20 mouse cellular contexts compared by ENCODE assay signal in genomic region chr9:100573300-100573699, GRCm38 (mm10). TPM values are rescaled to one million over a fixed set of nuclear protein-coding genes. Genes with fewer than 3 reads are reported as not detected.
DNase-seq lines count a peak whose midpoint lies in the region; ATAC-seq and TF ChIP-seq lines count a peak whose summit lies in the region.
"Had no signal": no experiment of that assay in that cellular context is flagged by ENCODE, and none has a peak within 500 bp of the region (broad histone marks: within the 10 kb centered on the region; RNA-seq: fewer than 3 reads in every experiment).

No protein-coding gene starts in this region.

- H3K36me3 ChIP-seq in lung, embryonic 16.5 days (ENCODE audit: control insufficient read depth, insufficient read depth, low read length): no peaks in the 10 kb centered on the region
- H3K36me3 ChIP-seq: embryonic facial prominence, embryonic 10.5 days; heart, embryonic 13.5 days; hindbrain, embryonic 12.5 days had no signal

- 36% methylated on average over 2 of the region's 2 CpGs for WGBS in lung, embryonic 16.5 days

- peaks cover 7% of the 10 kb centered on the region for H3K4me1 ChIP-seq in lung, embryonic 16.5 days (replicated peaks; ENCODE audit: control insufficient read depth, insufficient read depth, low read length)

- peak; percentile 67 for ATAC-seq in lung, embryonic 16.5 days (ENCODE audit: low read depth)
- ATAC-seq: activated CD4-positive, CD25-positive, alpha-beta regulatory T cell, adult 4 months; forebrain, embryonic 13.5 days; forebrain, postnatal 0 days; Patski had no signal

- H3K9ac ChIP-seq in lung, embryonic 16.5 days (ENCODE audit: low read length): no peak overlapping the region
- H3K9ac ChIP-seq: forebrain, embryonic 13.5 days; forebrain, postnatal 0 days; heart, embryonic 13.5 days; hindbrain, embryonic 12.5 days had no signal

- intact Hi-C loops in heart, postnatal 14 days (cut with DNase I): no loop called here

- DNase-seq in heart, adult 11 months: peak; percentile 46
- DNase-seq in heart, postnatal 14 days: no peak
- peak; percentile 30 for DNase-seq in brain, adult 2 months (ENCODE audit: low read depth, low spot score)
- DNase-seq in lung, postnatal 25 days (ENCODE audit: low spot score): peak; percentile 41
- DNase-seq in urinary bladder, adult 2 months (ENCODE audit: low spot score): no peak
- DNase-seq in layer of hippocampus, adult 2 months (ENCODE audit: low spot score in 2 of 2): no peak
- DNase-seq: adrenal gland, postnatal 14 days; cerebellum, adult 9-11 months; forebrain, postnatal 0 days; gastrocnemius, adult 2 months; gastrocnemius, postnatal 25 days; heart, postnatal 4 days had no signal

- H3K4me2 ChIP-seq in lung, embryonic 16.5 days (ENCODE audit: low read depth, low read length): no peak overlapping the region
- H3K4me2 ChIP-seq: forebrain, embryonic 13.5 days; heart, embryonic 13.5 days; hindbrain, embryonic 12.5 days had no signal

- no peak overlapping the region for H3K4me3 ChIP-seq in lung, embryonic 16.5 days (ENCODE audit: low read length)
- H3K4me3 ChIP-seq in layer of hippocampus, adult 2 months: no peak overlapping the region
- H3K4me3 ChIP-seq: embryonic facial prominence, embryonic 10.5 days; forebrain, embryonic 13.5 days; gastrocnemius, adult 2 months; heart, embryonic 13.5 days; hindbrain, embryonic 12.5 days had no signal

- no peak for TF ChIP-seq CTCF in layer of hippocampus, adult 2 months (conservative IDR thresholded peaks at IDR 0.05)

- H3K27ac ChIP-seq in lung, embryonic 16.5 days (ENCODE audit: low read length): no peak overlapping the region; the same call in 1 of the 2 replicates
- H3K27ac ChIP-seq in layer of hippocampus, adult 2 months: no peak overlapping the region
- H3K27ac ChIP-seq: embryonic facial prominence, embryonic 10.5 days; forebrain, embryonic 13.5 days; gastrocnemius, adult 2 months; heart, embryonic 13.5 days; hindbrain, embryonic 12.5 days had no signal

- H3K9me3 ChIP-seq in lung, embryonic 16.5 days (ENCODE audit: control insufficient read depth, low read length): no peaks in the 10 kb centered on the region
- H3K9me3 ChIP-seq: embryonic facial prominence, embryonic 10.5 days; forebrain, embryonic 13.5 days; heart, embryonic 13.5 days; hindbrain, embryonic 12.5 days had no signal

- no peaks in the 10 kb centered on the region for H3K27me3 ChIP-seq in lung, embryonic 16.5 days (ENCODE audit: control insufficient read depth, insufficient read depth, low read depth, low read length)
- H3K27me3 ChIP-seq: CH12.LX; heart, embryonic 13.5 days; hindbrain, embryonic 12.5 days; Patski had no signal

RNA-seq across cellular contexts. Expression of gene Slc35g2, which starts 2.4 kb away (rescaled TPM):
- 1 to 10 TPM; 3.6 to 5.6 TPM for total RNA-seq in heart, postnatal 14 days (2021)
- polyA plus RNA-seq in lung, embryonic 16.5 days (2015; fragmentation: Nextera tagmentation; extraction: Ambion mirVana): 9.7 and 9.8 TPM in 2 replicates
- 3.7 and 4.1 TPM in 2 replicates for polyA plus RNA-seq in urinary bladder, adult 2 months (2012; rRNA removed)
- 10 to 100 TPM; 17.2 to 18.6 TPM for total RNA-seq in layer of hippocampus, adult 2 months (2021)
- total RNA-seq: CH12.LX had no signal

RNA-seq across cellular contexts. Expression of gene Stag1, which starts 24.3 kb away (rescaled TPM):
- total RNA-seq in heart, postnatal 14 days (2021): 10 to 100 TPM; 27.4 to 30.9 TPM
- 39.1 and 40.0 TPM in 2 replicates for polyA plus RNA-seq in lung, embryonic 16.5 days (2015; fragmentation: Nextera tagmentation; extraction: Ambion mirVana)
- 16.7 and 20.2 TPM in 2 replicates for polyA plus RNA-seq in urinary bladder, adult 2 months (2012; rRNA removed)
- 10 to 100 TPM; 67.6 to 69.7 TPM for total RNA-seq in layer of hippocampus, adult 2 months (2021)

RNA-seq across cellular contexts. Expression of gene Nck1, which starts 27.4 kb away (rescaled TPM):
- 10 to 100 TPM; 49.8 to 56.2 TPM for total RNA-seq in heart, postnatal 14 days (2021)
- 87.8 and 88.3 TPM in 2 replicates for polyA plus RNA-seq in lung, embryonic 16.5 days (2015; fragmentation: Nextera tagmentation; extraction: Ambion mirVana)
- 39.9 and 46.6 TPM in 2 replicates for polyA plus RNA-seq in urinary bladder, adult 2 months (2012; rRNA removed)
- 10 to 100 TPM; 32.5 to 35.2 TPM for total RNA-seq in layer of hippocampus, adult 2 months (2021)

Comparison
In these comparisons a context has a peak if more than half of its experiments do, and no peak if none do; other contexts are left out.
1. DNase-seq: peak in heart, adult 11 months (single experiment), brain, adult 2 months (single experiment) and lung, postnatal 25 days (single experiment); none in heart, postnatal 14 days (0 of 2), urinary bladder, adult 2 months (single experiment) and layer of hippocampus, adult 2 months (0 of 2).